ENCODE assay signal across 12 mouse cellular contexts in the genomic region with DNA sequence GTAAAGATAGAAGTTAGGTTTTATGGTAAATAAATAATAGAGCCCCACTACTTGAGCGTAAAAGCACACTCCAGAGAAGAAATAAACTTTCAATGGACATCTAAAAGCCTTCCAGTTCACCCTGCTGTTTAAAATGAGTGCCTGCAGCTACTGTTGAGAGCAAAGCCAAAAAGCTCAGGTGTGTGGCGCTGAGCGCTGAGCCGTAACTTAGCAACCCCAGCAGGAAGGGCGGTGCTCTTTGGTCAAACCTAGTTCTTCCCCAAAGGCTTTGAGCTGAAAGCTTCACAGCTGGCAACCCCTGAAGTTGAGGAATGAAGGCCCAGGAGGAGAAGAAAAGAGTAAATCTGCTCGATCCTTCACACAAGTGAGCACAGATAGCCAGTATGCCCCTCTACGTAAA.
DNase-seq lines count a peak whose midpoint lies in the region; ATAC-seq and TF ChIP-seq lines count a peak whose summit lies in the region.
"Had no signal": no experiment of that assay in that cellular context is flagged by ENCODE, and none has a peak within 500 bp of the region (broad histone marks: within the 10 kb centered on the region; RNA-seq: fewer than 3 reads in every experiment).

No protein-coding gene starts in this region.

- H3K27me3 ChIP-seq in kidney, embryonic 16.5 days (ENCODE audit: insufficient read depth, low read length): no peaks in the 10 kb centered on the region
- no peaks in the 10 kb centered on the region for H3K27me3 ChIP-seq in heart, adult 2 months (ENCODE audit: control insufficient read depth, insufficient read depth, low read length)
- H3K27me3 ChIP-seq: hindbrain, embryonic 15.5 days had no signal

- peak; percentile 7 for DNase-seq in lung, postnatal 25 days (ENCODE audit: low spot score)
- DNase-seq in lung, postnatal 10 days: no peak
- peak; percentile 25 for DNase-seq in ZHBTc4 (ENCODE audit: low read depth, low spot score)
- peak; percentile 34 for DNase-seq in thymus, postnatal 0 days (ENCODE audit: low spot score)
- DNase-seq in heart, adult 2 months: no peak
- DNase-seq in spleen, postnatal 4 days (ENCODE audit: low spot score in 2 of 2): no peak
- DNase-seq: adrenal gland, postnatal 25 days; heart, adult 18-20 months; right cerebral cortex, adult 18-20 months had no signal

- H3K4me3 ChIP-seq in kidney, embryonic 16.5 days (ENCODE audit: low read length): no peak overlapping the region
- no peak overlapping the region for H3K4me3 ChIP-seq in heart, adult 2 months
- H3K4me3 ChIP-seq: hindbrain, embryonic 15.5 days had no signal

- no peak for TF ChIP-seq POLR2A in heart, adult 2 months (IDR thresholded peaks at IDR 0.05; ENCODE audit: insufficient read depth, low read depth, low read length)

- WGBS in kidney, embryonic 16.5 days: 51% methylated on average over 7 of the region's 7 CpGs
- WGBS in heart, adult 2 months: 70% methylated on average over 7 of the region's 7 CpGs

- 0 out of 2 replicates have a peak, but pooled peaks have one; percentile 69 for ATAC-seq in kidney, embryonic 16.5 days (ENCODE audit: low FRiP score, low TSS enrichment)
- no peak for ATAC-seq in inflammation-experienced regulatory T-cells, adult 6 months

- H3K9ac ChIP-seq in kidney, embryonic 16.5 days (replicated peaks; ENCODE audit: low read length): no peak overlapping the region
- no peak overlapping the region for H3K9ac ChIP-seq in heart, adult 2 months (ENCODE audit: low read depth, low read length)
- H3K9ac ChIP-seq: hindbrain, embryonic 15.5 days had no signal

- no peak overlapping the region for H3K4me2 ChIP-seq in kidney, embryonic 16.5 days (replicated peaks; ENCODE audit: low read depth, low read length)
- H3K4me2 ChIP-seq: hindbrain, embryonic 15.5 days had no signal

- no peak overlapping the region for H3K27ac ChIP-seq in kidney, embryonic 16.5 days (ENCODE audit: low read length)
- no peak overlapping the region for H3K27ac ChIP-seq in heart, adult 2 months
- H3K27ac ChIP-seq: hindbrain, embryonic 15.5 days had no signal

- no peak for TF ChIP-seq EP300 in heart, adult 2 months (IDR thresholded peaks at IDR 0.05; ENCODE audit: insufficient read depth, low read depth, low read length)

- no peak for TF ChIP-seq CTCF in heart, adult 2 months (IDR thresholded peaks at IDR 0.05)

- H3K4me1 ChIP-seq in kidney, embryonic 16.5 days (ENCODE audit: insufficient read depth, low read length): peaks cover 5% of the 10 kb centered on the region; the same call in 1 of the 2 replicates
- no peaks in the 10 kb centered on the region for H3K4me1 ChIP-seq in heart, adult 2 months (ENCODE audit: control insufficient read depth, insufficient read depth, low read length)
- H3K4me1 ChIP-seq: hindbrain, embryonic 15.5 days had no signal

- H3K9me3 ChIP-seq in kidney, embryonic 16.5 days (ENCODE audit: low read length): no peaks in the 10 kb centered on the region
- H3K9me3 ChIP-seq: hindbrain, embryonic 15.5 days had no signal

- intact Hi-C loops in heart, adult 2 months (cut with DNase I): no loop called here

- no peaks in the 10 kb centered on the region for H3K36me3 ChIP-seq in kidney, embryonic 16.5 days (ENCODE audit: insufficient read depth, low read length)
- no peaks in the 10 kb centered on the region for H3K36me3 ChIP-seq in heart, adult 2 months (ENCODE audit: control insufficient read depth, insufficient read depth, low read length)
- H3K36me3 ChIP-seq: hindbrain, embryonic 15.5 days had no signal

- no peaks in the 10 kb centered on the region for H3K79me2 ChIP-seq in heart, adult 2 months (replicated peaks; ENCODE audit: control insufficient read depth, insufficient read depth, low read length)

Comparison
In these comparisons a context has a peak if more than half of its experiments do, and no peak if none do; other contexts are left out.
1. DNase-seq: peak in lung, postnatal 25 days (single experiment), ZHBTc4 (single experiment) and thymus, postnatal 0 days (single experiment); none in lung, postnatal 10 days (single experiment), heart, adult 2 months (0 of 2) and spleen, postnatal 4 days (0 of 2).